Mouse (Mus musculus) lung, postnatal 0 days (tissue): Measurements from ENCODE around the gene Trpc6.

Experiments used
- CTCF ChIP-seq: IDR thresholded peaks from 2 replicates; pipeline ENCODE4 v1.5.1; 2016; ENCODE audit warnings: antibody characterized with exemption, mild to moderate bottlenecking
- EP300 ChIP-seq: IDR thresholded peaks from 2 replicates; pipeline ENCODE4 v1.6.1; 2016; ENCODE audit warnings: antibody characterized with exemption, mild to moderate bottlenecking, control low read depth

DNA sequence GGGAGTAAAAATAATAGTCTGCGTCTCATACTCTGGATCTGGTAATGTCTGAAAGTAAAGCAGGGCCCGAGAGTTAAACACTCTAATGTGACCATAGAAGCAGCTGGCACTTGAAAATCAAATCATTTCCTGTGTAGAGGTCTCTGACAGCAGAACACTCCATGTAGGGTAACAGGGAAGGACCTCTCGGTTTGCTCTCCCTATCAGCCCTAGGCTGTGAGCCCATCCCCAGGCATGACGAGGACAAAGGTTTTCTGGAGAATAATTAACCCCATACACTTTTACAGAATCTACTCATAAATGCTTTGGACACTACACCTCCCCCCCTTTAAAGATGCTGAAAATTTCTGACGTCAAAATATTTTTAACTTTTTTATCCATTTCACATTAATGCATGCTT, 160.0 kb downstream of the Trpc6 start:
- TF ChIP-seq EP300, result no peak
- no peak for TF ChIP-seq CTCF
